Mouse (Mus musculus): Measurements from ENCODE around the gene Hsd11b2. TPM values are rescaled to one million over a fixed set of nuclear protein-coding genes. Genes with fewer than 3 reads are reported as not detected.
A peak's percentile ranks its signal among the peaks of the same experiment; 100 is the strongest.

The Hsd11b2 gene
- polyA plus RNA-seq, 1 experiment, result not detected

- no peak overlapping the region for H3K4me3 ChIP-seq (ENCODE audit: insufficient read depth, low read depth, low read length)
- peaks cover 44% of the 10 kb centered on the region for H3K4me1 ChIP-seq (ENCODE audit: control insufficient read depth, insufficient read depth, low read length)
- H3K27ac ChIP-seq (ENCODE audit: insufficient read depth, low read depth, low read length), result no peak overlapping the region
- TF ChIP-seq POLR2A (IDR thresholded peaks at IDR 0.05; ENCODE audit: insufficient read depth, low read depth, low read length) (no peak), CTCF (IDR thresholded peaks at IDR 0.05; ENCODE audit: insufficient read depth, low read depth, low read length) (no peak)
- WGBS, result 44% methylated on average over 17 of the region's 17 CpGs
These were observed 44.5 kb upstream of the Hsd11b2 start for GRCm38 (mm10) chr8:105473816-105474606.

DNA sequence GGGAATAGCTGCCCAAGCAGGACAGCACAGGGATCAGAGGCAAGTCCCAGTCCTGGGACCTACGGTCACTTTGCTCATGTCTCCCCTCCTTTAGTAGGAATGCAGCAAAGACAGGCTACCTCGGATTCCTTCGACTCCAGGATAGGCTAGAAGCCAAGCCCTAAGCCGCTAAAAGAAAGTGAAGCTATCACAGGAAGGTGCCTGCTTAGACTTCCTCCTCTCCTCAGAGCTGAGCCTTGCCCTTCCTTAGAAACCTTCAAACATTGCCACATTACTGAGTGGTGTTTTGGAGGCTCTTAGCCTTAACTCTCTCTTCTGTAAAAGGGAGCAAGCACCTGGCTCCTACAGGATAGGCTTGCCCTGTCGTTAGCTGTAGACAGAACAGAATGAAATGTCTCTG, 43.9 kb upstream of the Hsd11b2 start:
- Histone ChIP-seq H3K4me1 (ENCODE audit: control insufficient read depth, insufficient read depth, low read length) (peaks cover 37% of the 10 kb centered on the region), H3K27ac (ENCODE audit: insufficient read depth, low read depth, low read length) (no peak overlapping the region), H3K4me3 (ENCODE audit: insufficient read depth, low read depth, low read length) (no peak overlapping the region)
- 53% methylated on average over 5 of the region's 5 CpGs for WGBS
- TF ChIP-seq CTCF (IDR thresholded peaks at IDR 0.05; ENCODE audit: insufficient read depth, low read depth, low read length) (no peak), POLR2A (IDR thresholded peaks at IDR 0.05; ENCODE audit: insufficient read depth, low read depth, low read length) (no peak)

DNA sequence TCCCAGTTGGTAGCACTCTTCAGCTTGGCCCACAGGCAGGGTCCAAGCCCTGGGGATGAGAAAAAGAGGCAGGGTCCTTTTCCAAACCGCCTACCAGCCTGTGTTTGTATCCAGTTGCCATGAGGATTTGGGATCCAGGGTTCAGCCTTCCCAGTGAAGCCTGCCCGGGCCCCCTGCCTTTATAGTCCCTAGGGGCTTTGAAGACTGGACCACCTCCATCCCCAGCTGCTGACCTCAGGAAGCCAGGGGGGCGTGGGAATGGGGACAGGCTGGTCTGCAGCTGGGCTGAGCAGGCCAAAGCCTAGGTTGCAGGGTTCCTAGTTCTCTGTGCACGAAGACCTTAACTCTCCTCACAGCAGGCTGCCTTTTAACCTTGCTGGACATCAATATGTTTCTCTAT, 43.3 kb upstream of the Hsd11b2 start:
- TF ChIP-seq POLR2A (IDR thresholded peaks at IDR 0.05; ENCODE audit: insufficient read depth, low read depth, low read length) (no peak), CTCF (IDR thresholded peaks at IDR 0.05; ENCODE audit: insufficient read depth, low read depth, low read length) (no peak)
- H3K27ac ChIP-seq (ENCODE audit: insufficient read depth, low read depth, low read length), result no peak overlapping the region
- 71% methylated on average over 4 of the region's 4 CpGs for WGBS

GRCm38 (mm10) chr8:105475742-105476141, 42.8 kb upstream of the Hsd11b2 start:
- 89% methylated on average over 8 of the region's 8 CpGs for WGBS
- TF ChIP-seq CTCF (IDR thresholded peaks at IDR 0.05; ENCODE audit: insufficient read depth, low read depth, low read length) (no peak), POLR2A (IDR thresholded peaks at IDR 0.05; ENCODE audit: insufficient read depth, low read depth, low read length) (no peak)
- Histone ChIP-seq H3K4me3 (ENCODE audit: insufficient read depth, low read depth, low read length) (no peak overlapping the region), H3K4me1 (ENCODE audit: control insufficient read depth, insufficient read depth, low read length) (peaks cover 31% of the 10 kb centered on the region), H3K27ac (ENCODE audit: insufficient read depth, low read depth, low read length) (no peak overlapping the region)

More for the DNA sequence above, 43.3 kb upstream of the Hsd11b2 start:
- Histone ChIP-seq H3K4me3 (ENCODE audit: insufficient read depth, low read depth, low read length) (no peak overlapping the region), H3K4me1 (ENCODE audit: control insufficient read depth, insufficient read depth, low read length) (peaks cover 33% of the 10 kb centered on the region)

DNA sequence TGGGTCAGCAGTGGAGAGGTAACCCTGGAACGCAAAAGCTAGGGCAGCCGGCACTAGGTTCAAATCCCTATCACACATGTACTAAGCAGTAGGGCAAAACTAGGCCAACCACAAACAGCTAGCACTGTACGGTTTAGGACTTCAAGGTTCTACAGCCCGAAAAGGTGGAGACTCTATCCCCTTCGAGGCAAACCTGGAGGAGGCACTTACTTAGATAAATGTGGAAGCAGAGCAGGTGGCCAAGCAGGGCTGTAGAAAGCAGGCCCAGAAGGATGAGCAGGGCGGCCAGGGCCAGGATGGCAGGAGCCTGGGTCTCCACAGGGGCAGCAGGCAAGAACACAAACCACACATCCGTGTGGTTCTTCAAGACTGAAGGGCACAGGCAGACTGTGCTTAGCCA, 42.4 kb upstream of the Hsd11b2 start:
- TF ChIP-seq POLR2A (IDR thresholded peaks at IDR 0.05; ENCODE audit: insufficient read depth, low read depth, low read length) (no peak), CTCF (IDR thresholded peaks at IDR 0.05; ENCODE audit: insufficient read depth, low read depth, low read length) (no peak)
- 93% methylated on average over 7 of the region's 7 CpGs for WGBS
- Histone ChIP-seq H3K27ac (ENCODE audit: insufficient read depth, low read depth, low read length) (no peak overlapping the region), H3K4me3 (ENCODE audit: insufficient read depth, low read depth, low read length) (no peak overlapping the region), H3K4me1 (ENCODE audit: control insufficient read depth, insufficient read depth, low read length) (peaks cover 27% of the 10 kb centered on the region)

- WGBS, result 56% methylated on average over 25 of the region's 25 CpGs
- peak; percentile 73 for TF ChIP-seq CTCF (IDR thresholded peaks at IDR 0.05; ENCODE audit: insufficient read depth, low read depth, low read length)
- TF ChIP-seq POLR2A (IDR thresholded peaks at IDR 0.05; ENCODE audit: insufficient read depth, low read depth, low read length), result no peak
- H3K4me1 ChIP-seq (ENCODE audit: control insufficient read depth, insufficient read depth, low read length), result peaks cover 21% of the 10 kb centered on the region; the same call in 1 of the 2 replicates
- no peak overlapping the region for H3K4me3 ChIP-seq (ENCODE audit: insufficient read depth, low read depth, low read length)
- no peak overlapping the region for H3K27ac ChIP-seq (ENCODE audit: insufficient read depth, low read depth, low read length)
These were observed 41.7 kb upstream of the Hsd11b2 start for GRCm38 (mm10) chr8:105476628-105477413.

DNA sequence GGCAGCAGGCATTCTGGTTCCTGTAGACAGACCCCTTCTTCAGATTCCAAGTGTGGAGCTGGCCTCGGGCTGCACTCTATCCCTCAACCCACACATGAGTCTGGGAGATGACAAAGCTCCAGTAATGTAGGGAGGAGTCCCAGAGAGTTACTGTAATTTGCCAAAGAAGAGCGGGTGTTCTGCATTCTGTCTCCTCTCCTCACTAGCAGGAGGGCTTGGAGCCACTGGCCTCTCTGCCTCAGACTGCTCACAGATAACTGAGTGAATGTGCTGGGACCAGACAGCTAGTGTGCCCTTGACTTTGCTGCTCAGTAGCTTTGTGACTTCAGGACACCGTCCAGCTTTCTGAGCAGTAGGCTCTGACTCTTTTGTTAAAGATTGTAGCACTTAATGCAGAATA, 40.8 kb upstream of the Hsd11b2 start:
- TF ChIP-seq POLR2A (IDR thresholded peaks at IDR 0.05; ENCODE audit: insufficient read depth, low read depth, low read length) (no peak), CTCF (IDR thresholded peaks at IDR 0.05; ENCODE audit: insufficient read depth, low read depth, low read length) (no peak)
- H3K4me3 ChIP-seq (ENCODE audit: insufficient read depth, low read depth, low read length), result no peak overlapping the region
- WGBS, result 64% methylated on average over 3 of the region's 3 CpGs
- H3K4me1 ChIP-seq (ENCODE audit: control insufficient read depth, insufficient read depth, low read length), result peaks cover 21% of the 10 kb centered on the region; the same call in 1 of the 2 replicates
- no peak overlapping the region for H3K27ac ChIP-seq (ENCODE audit: insufficient read depth, low read depth, low read length)

DNA sequence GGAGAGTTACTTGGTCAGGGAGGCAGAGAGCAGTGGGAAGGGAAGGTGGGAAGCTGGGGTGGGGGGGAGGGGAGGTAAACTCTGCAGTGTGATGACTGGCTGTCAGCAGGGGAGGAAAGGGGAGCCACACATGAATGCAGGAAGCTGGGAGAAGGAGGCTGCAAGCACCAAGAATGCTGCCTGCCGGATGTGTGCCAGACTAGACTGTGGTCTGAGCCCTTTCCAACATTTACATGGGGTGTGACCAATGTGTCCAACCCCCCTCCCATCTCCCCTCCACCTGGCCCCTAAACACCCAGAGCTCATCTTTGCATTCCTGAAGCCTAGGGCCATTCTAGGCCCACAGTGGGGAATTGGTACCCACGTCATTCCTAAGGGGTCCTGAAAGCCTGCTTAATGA, 37.5 kb upstream of the Hsd11b2 start:
- TF ChIP-seq CTCF (IDR thresholded peaks at IDR 0.05; ENCODE audit: insufficient read depth, low read depth, low read length) (no peak), POLR2A (IDR thresholded peaks at IDR 0.05; ENCODE audit: insufficient read depth, low read depth, low read length) (no peak)
- H3K4me1 ChIP-seq (ENCODE audit: control insufficient read depth, insufficient read depth, low read length), result peaks cover 9% of the 10 kb centered on the region
- H3K4me3 ChIP-seq (ENCODE audit: insufficient read depth, low read depth, low read length), result no peak overlapping the region
- H3K27ac ChIP-seq (ENCODE audit: insufficient read depth, low read depth, low read length), result no peak overlapping the region
- 49% methylated on average over 2 of the region's 2 CpGs for WGBS

- no peak overlapping the region for H3K4me3 ChIP-seq (ENCODE audit: insufficient read depth, low read depth, low read length)
- no peak overlapping the region for H3K27ac ChIP-seq (ENCODE audit: insufficient read depth, low read depth, low read length)
- TF ChIP-seq POLR2A (IDR thresholded peaks at IDR 0.05; ENCODE audit: insufficient read depth, low read depth, low read length), result no peak
- TF ChIP-seq CTCF (IDR thresholded peaks at IDR 0.05; ENCODE audit: insufficient read depth, low read depth, low read length), result peak; percentile 30; the same call in 1 of the 2 replicates
- peaks cover 9% of the 10 kb centered on the region for H3K4me1 ChIP-seq (ENCODE audit: control insufficient read depth, insufficient read depth, low read length)
- 80% methylated on average over 6 of the region's 6 CpGs for WGBS
These were observed 37.1 kb upstream of the Hsd11b2 start for GRCm38 (mm10) chr8:105481453-105481852.
